9 mouse cellular contexts compared by ENCODE assay signal in genomic region chr8:73352301-73353107, GRCm38 (mm10). TPM values are rescaled to one million over a fixed set of nuclear protein-coding genes. Genes with fewer than 3 reads are reported as not detected.
DNase-seq lines count a peak whose midpoint lies in the region; ATAC-seq lines count a peak whose summit lies in the region.
"Had no signal": no experiment of that assay in that cellular context is flagged by ENCODE, and none has a peak within 500 bp of the region (broad histone marks: within the 10 kb centered on the region; RNA-seq: fewer than 3 reads in every experiment).

No protein-coding gene starts in this region.

- peak overlapping the region; percentile 93 for H3K4me2 ChIP-seq in intestine, embryonic 15.5 days (replicated peaks)
- peak overlapping the region; percentile 89 for H3K4me2 ChIP-seq in midbrain, embryonic 16.5 days (ENCODE audit: low read length)

- H3K9me3 ChIP-seq in intestine, embryonic 15.5 days: no peaks in the 10 kb centered on the region
- no peaks in the 10 kb centered on the region for H3K9me3 ChIP-seq in midbrain, embryonic 16.5 days (replicated peaks; ENCODE audit: control insufficient read depth, low read length, poor library complexity, severe bottlenecking)

- ATAC-seq in common myeloid progenitor, adult 5-6 weeks (replicated peaks; ENCODE audit: low read depth, poor library complexity, severe bottlenecking): peak; percentile 3; the same call in 1 of the 2 replicates
- ATAC-seq in intestine, embryonic 15.5 days: peak; percentile 55
- peak; percentile 37 for ATAC-seq in midbrain, embryonic 16.5 days

- H3K27me3 ChIP-seq in intestine, embryonic 15.5 days (replicated peaks): no peaks in the 10 kb centered on the region
- no peaks in the 10 kb centered on the region for H3K27me3 ChIP-seq in midbrain, embryonic 16.5 days (ENCODE audit: control insufficient read depth, insufficient read depth, low read depth, low read length)
- H3K27me3 ChIP-seq: CH12.LX had no signal

- peak overlapping the region; percentile 92 for H3K4me3 ChIP-seq in intestine, embryonic 15.5 days (replicated peaks)
- H3K4me3 ChIP-seq in midbrain, embryonic 16.5 days (ENCODE audit: low read depth, low read length): peak overlapping the region; percentile 95

- WGBS in intestine, embryonic 15.5 days: under 1% methylated on average over 50 of the region's 56 CpGs
- WGBS in midbrain, embryonic 16.5 days: under 1% methylated on average over 46 of the region's 56 CpGs

- H3K36me3 ChIP-seq in intestine, embryonic 15.5 days: no peaks in the 10 kb centered on the region
- H3K36me3 ChIP-seq in midbrain, embryonic 16.5 days (ENCODE audit: control insufficient read depth, insufficient read depth, low read length): no peaks in the 10 kb centered on the region

- peak overlapping the region; percentile 95 for H3K27ac ChIP-seq in intestine, embryonic 15.5 days
- peak overlapping the region; percentile 96 for H3K27ac ChIP-seq in midbrain, embryonic 16.5 days (ENCODE audit: low read length)

- H3K4me1 ChIP-seq in intestine, embryonic 15.5 days (replicated peaks): peaks cover 13% of the 10 kb centered on the region
- H3K4me1 ChIP-seq in midbrain, embryonic 16.5 days (ENCODE audit: control insufficient read depth, insufficient read depth, low read length): peaks cover 40% of the 10 kb centered on the region

- H3K9ac ChIP-seq in intestine, embryonic 15.5 days: peak overlapping the region; percentile 89
- H3K9ac ChIP-seq in midbrain, embryonic 16.5 days (ENCODE audit: low read depth, low read length): peak overlapping the region; percentile 97

- peak; percentile 95 for DNase-seq in heart, adult 11 months
- DNase-seq in heart, adult 8-10 months (ENCODE audit: low spot score): no peak
- peak; percentile 39 for DNase-seq in gastrocnemius, postnatal 25 days
- peak; percentile 28 for DNase-seq in liver
- peak; percentile 62 for DNase-seq in testis, postnatal 10 days (ENCODE audit: low spot score)

RNA-seq across cellular contexts. Expression of gene Large1, which starts 0.8 kb away (rescaled TPM):
- 10 to 100 TPM; 41.5 to 49.0 (median 44.3) TPM for total RNA-seq in heart, adult 8-10 months (2022)
- 4.2 and 4.3 TPM in 2 replicates for total RNA-seq in common myeloid progenitor, adult 5-6 weeks (2017)
- total RNA-seq in gastrocnemius, postnatal 25 days (2021): 10 to 100 TPM; 19.8 to 23.3 TPM
- 5.8 and 6.5 TPM in 2 replicates for polyA plus RNA-seq in intestine, embryonic 15.5 days (2015; fragmentation: Nextera tagmentation; extraction: Ambion mirVana)
- 12.9 and 14.8 TPM in 2 replicates for polyA plus RNA-seq in midbrain, embryonic 16.5 days (2015; fragmentation: Nextera tagmentation; extraction: Ambion mirVana)
- total RNA-seq: CH12.LX had no signal

Comparison
In these comparisons a context has a peak if more than half of its experiments do, and no peak if none do; other contexts are left out.
1. ATAC-seq: peak in every context shown above with its lines; median percentile 55 in intestine, embryonic 15.5 days; 37 in midbrain, embryonic 16.5 days; 3 in common myeloid progenitor, adult 5-6 weeks.